Mouse (Mus musculus): ENCODE measurements around the gene Csf2rb2.

- no peak for TF ChIP-seq JUN (IDR thresholded peaks at IDR 0.05; ENCODE audit: insufficient read depth, low read depth, low read length)
- no peak for TF ChIP-seq POLR2A (IDR thresholded peaks at IDR 0.05; ENCODE audit: low read depth, low read length)
These were observed 5.5 kb upstream of the Csf2rb2 start for GRCm38 (mm10) chr15:78310971-78311370.

Data from CH12.LX (cell line).